Mouse (Mus musculus) stomach, postnatal 0 days (tissue): ENCODE measurements around the gene Il31ra.

Experiments
- CTCF ChIP-seq: IDR thresholded peaks from 2 replicates; pipeline ENCODE4 v1.5.1; 2016; ENCODE audit warnings: antibody characterized with exemption, low read depth, mild to moderate bottlenecking, moderate library complexity
- EP300 ChIP-seq: optimal IDR thresholded peaks from 2 replicates; pipeline ENCODE3; 2016; ENCODE audit warnings: antibody characterized with exemption

GRCm38 (mm10) chr13:112479032-112479431 lies 115.1 kb downstream of the Il31ra start:
- TF ChIP-seq CTCF (no peak), EP300 (no peak)
